Mouse (Mus musculus): ENCODE data around the gene Papss2. TPM values are rescaled to one million over a fixed set of nuclear protein-coding genes. Genes with fewer than 3 reads are reported as not detected.

Gene Papss2
- polyA plus RNA-seq, 1 experiment = 4.1 TPM

GRCm38 (mm10) chr19:32648019-32648571 lies 52.5 kb downstream of the Papss2 start:
- TF ChIP-seq CTCF (IDR thresholded peaks at IDR 0.05; ENCODE audit: low read depth, low read length) (no peak), EP300 (IDR thresholded peaks at IDR 0.05; ENCODE audit: insufficient read depth, low read depth, low read length) (no peak), POLR2A (IDR thresholded peaks at IDR 0.05; ENCODE audit: insufficient read depth, low read length) (no peak)
- Histone ChIP-seq H3K27me3 (ENCODE audit: control insufficient read depth, insufficient read depth, low read length, poor library complexity, severe bottlenecking) (no peaks in the 10 kb centered on the region), H3K9me3 (replicated peaks; ENCODE audit: control insufficient read depth, insufficient read depth, low read length, poor library complexity, severe bottlenecking) (peaks cover 12% of the 10 kb centered on the region), H3K4me3 (ENCODE audit: low read depth, low read length) (no peak overlapping the region), H3K4me1 (ENCODE audit: control insufficient read depth, insufficient read depth, low read length) (no peaks in the 10 kb centered on the region), H3K27ac (ENCODE audit: insufficient read depth, low read length) (no peak overlapping the region), H3K36me3 (ENCODE audit: control insufficient read depth, insufficient read depth, low read length, poor library complexity, severe bottlenecking) (no peaks in the 10 kb centered on the region), H3K9ac (ENCODE audit: low read depth, poor library complexity, severe bottlenecking) (no peak overlapping the region)

DNA sequence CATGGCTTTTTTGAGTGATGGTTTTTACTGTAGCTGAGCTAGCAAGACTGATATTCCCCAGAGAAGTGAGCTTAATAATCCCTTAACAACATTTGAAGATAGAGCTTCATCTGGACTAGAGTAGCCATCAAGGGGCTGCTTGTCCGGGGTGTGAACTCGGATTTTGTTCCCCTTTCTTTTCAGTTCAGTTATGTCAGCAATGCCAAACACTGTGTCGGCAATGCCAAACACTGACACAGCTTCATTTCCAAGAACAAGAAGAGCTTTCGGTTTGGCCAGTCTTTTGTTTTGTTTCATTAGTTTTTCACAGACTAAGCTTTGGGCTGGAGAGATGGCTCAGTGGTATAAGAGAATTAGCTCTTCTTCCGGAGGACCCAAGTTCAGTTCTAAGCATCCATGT lies 55.5 kb downstream of the Papss2 start:
- H3K9me3 ChIP-seq (replicated peaks; ENCODE audit: control insufficient read depth, insufficient read depth, low read length, poor library complexity, severe bottlenecking) = peaks cover 2% of the 10 kb centered on the region
- H3K4me1 ChIP-seq (ENCODE audit: control insufficient read depth, insufficient read depth, low read length) = no peaks in the 10 kb centered on the region
- no peak overlapping the region for H3K9ac ChIP-seq (ENCODE audit: low read depth, poor library complexity, severe bottlenecking)
- no peak overlapping the region for H3K27ac ChIP-seq (ENCODE audit: insufficient read depth, low read length)
- H3K4me3 ChIP-seq (ENCODE audit: low read depth, low read length) = no peak overlapping the region
- no peaks in the 10 kb centered on the region for H3K36me3 ChIP-seq (ENCODE audit: control insufficient read depth, insufficient read depth, low read length, poor library complexity, severe bottlenecking)
- no peaks in the 10 kb centered on the region for H3K27me3 ChIP-seq (ENCODE audit: control insufficient read depth, insufficient read depth, low read length, poor library complexity, severe bottlenecking)
- no peak for TF ChIP-seq EP300 (IDR thresholded peaks at IDR 0.05; ENCODE audit: insufficient read depth, low read depth, low read length)
- TF ChIP-seq POLR2A (IDR thresholded peaks at IDR 0.05; ENCODE audit: insufficient read depth, low read length) = no peak
- TF ChIP-seq CTCF (IDR thresholded peaks at IDR 0.05; ENCODE audit: low read depth, low read length) = no peak

DNA sequence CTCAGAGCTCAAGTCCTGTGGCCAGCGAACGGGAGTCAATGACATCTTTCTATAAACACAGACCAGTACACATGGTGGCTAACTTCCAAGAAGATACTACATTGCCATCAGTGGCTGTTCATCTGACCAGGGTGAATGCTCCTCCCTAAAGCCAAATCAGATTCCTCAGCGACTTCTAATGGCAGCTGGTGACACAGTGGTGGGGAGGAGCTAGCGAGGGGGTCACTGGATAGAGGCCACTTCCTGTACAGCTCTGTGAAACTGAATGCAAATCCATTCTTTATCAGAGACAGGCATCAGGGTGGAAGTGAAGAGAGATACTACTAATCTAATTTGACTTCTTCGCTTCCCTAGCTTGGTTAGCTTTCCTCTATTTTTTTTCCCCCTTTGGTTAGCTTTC lies 57.5 kb downstream of the Papss2 start:
- no peak for TF ChIP-seq POLR2A (IDR thresholded peaks at IDR 0.05; ENCODE audit: insufficient read depth, low read length)
- TF ChIP-seq EP300 (IDR thresholded peaks at IDR 0.05; ENCODE audit: insufficient read depth, low read depth, low read length) = no peak
- no peak for TF ChIP-seq CTCF (IDR thresholded peaks at IDR 0.05; ENCODE audit: low read depth, low read length)

DNA sequence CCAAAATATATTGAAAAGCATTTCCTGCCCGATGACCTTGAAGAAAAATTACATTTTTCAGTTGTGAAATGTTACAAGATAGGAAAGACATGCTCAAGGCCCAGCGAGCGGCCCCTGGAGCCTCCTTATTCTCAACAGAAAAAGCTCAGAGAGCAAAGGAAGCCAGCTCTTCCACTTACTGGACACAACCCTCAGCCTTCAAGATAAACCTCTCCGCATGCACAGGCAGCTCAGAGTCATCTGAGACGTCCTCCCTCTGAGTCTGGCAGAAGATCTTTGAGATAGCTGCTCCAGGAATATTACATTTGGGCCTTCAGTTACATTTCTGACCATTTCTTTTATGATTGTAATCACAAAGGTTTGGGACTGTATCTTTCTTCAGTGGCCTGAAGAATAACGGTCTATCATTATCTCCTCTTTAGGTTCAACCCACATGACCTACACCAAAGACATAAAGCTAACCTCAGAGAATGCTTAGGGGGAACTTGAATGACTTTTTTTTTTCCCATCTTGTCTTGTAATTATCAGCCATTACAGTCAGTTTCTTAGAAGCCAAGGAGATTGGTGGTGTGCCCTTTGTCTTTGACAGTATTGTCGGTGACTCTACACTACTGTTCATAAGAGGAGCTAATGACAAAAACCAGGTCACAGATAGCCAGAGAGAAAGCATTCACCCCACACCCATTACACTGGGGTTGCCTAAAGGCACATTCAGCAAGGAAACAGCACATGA lies 58.2 kb downstream of the Papss2 start:
- Histone ChIP-seq H3K27ac (ENCODE audit: insufficient read depth, low read length) (no peak overlapping the region), H3K4me1 (ENCODE audit: control insufficient read depth, insufficient read depth, low read length) (no peaks in the 10 kb centered on the region), H3K36me3 (ENCODE audit: control insufficient read depth, insufficient read depth, low read length, poor library complexity, severe bottlenecking) (no peaks in the 10 kb centered on the region), H3K27me3 (ENCODE audit: control insufficient read depth, insufficient read depth, low read length, poor library complexity, severe bottlenecking) (no peaks in the 10 kb centered on the region), H3K4me3 (ENCODE audit: low read depth, low read length) (no peak overlapping the region), H3K9ac (ENCODE audit: low read depth, poor library complexity, severe bottlenecking) (no peak overlapping the region), H3K9me3 (replicated peaks; ENCODE audit: control insufficient read depth, insufficient read depth, low read length, poor library complexity, severe bottlenecking) (no peaks in the 10 kb centered on the region; the same call in 1 of the 2 replicates)
- TF ChIP-seq EP300 (IDR thresholded peaks at IDR 0.05; ENCODE audit: insufficient read depth, low read depth, low read length) (no peak), CTCF (IDR thresholded peaks at IDR 0.05; ENCODE audit: low read depth, low read length) (no peak), POLR2A (IDR thresholded peaks at IDR 0.05; ENCODE audit: insufficient read depth, low read length) (no peak)

More for the DNA sequence above, 57.5 kb downstream of the Papss2 start:
- Histone ChIP-seq H3K9ac (ENCODE audit: low read depth, poor library complexity, severe bottlenecking) (no peak overlapping the region), H3K27me3 (ENCODE audit: control insufficient read depth, insufficient read depth, low read length, poor library complexity, severe bottlenecking) (no peaks in the 10 kb centered on the region), H3K27ac (ENCODE audit: insufficient read depth, low read length) (no peak overlapping the region), H3K4me1 (ENCODE audit: control insufficient read depth, insufficient read depth, low read length) (no peaks in the 10 kb centered on the region), H3K36me3 (ENCODE audit: control insufficient read depth, insufficient read depth, low read length, poor library complexity, severe bottlenecking) (no peaks in the 10 kb centered on the region), H3K9me3 (replicated peaks; ENCODE audit: control insufficient read depth, insufficient read depth, low read length, poor library complexity, severe bottlenecking) (no peaks in the 10 kb centered on the region; the same call in 1 of the 2 replicates), H3K4me3 (ENCODE audit: low read depth, low read length) (no peak overlapping the region)

DNA sequence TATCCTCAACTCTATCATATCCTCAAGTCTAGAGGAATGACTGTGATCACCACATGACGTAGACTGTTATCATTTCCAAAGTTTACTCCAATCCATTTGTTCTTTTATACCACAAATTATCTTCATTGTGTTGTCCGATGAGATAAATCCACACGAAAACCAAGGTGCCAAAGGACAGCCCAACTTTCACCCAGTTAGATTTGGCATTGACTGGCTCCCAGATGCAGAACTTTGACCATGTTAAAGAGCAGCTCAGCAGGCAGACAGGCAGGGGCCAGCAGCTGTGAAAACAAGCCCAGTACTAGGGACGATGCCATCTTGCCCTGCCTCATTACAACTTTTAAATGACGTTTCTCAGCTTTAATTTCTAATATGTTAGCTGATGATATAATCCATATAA lies 63.8 kb downstream of the Papss2 start:
- Histone ChIP-seq H3K27me3 (ENCODE audit: control insufficient read depth, insufficient read depth, low read length, poor library complexity, severe bottlenecking) (no peaks in the 10 kb centered on the region), H3K9me3 (replicated peaks; ENCODE audit: control insufficient read depth, insufficient read depth, low read length, poor library complexity, severe bottlenecking) (no peaks in the 10 kb centered on the region), H3K27ac (ENCODE audit: insufficient read depth, low read length) (no peak overlapping the region), H3K4me3 (ENCODE audit: low read depth, low read length) (no peak overlapping the region), H3K9ac (ENCODE audit: low read depth, poor library complexity, severe bottlenecking) (no peak overlapping the region), H3K36me3 (ENCODE audit: control insufficient read depth, insufficient read depth, low read length, poor library complexity, severe bottlenecking) (no peaks in the 10 kb centered on the region), H3K4me1 (ENCODE audit: control insufficient read depth, insufficient read depth, low read length) (no peaks in the 10 kb centered on the region)
- TF ChIP-seq CTCF (IDR thresholded peaks at IDR 0.05; ENCODE audit: low read depth, low read length) = no peak
- TF ChIP-seq POLR2A (IDR thresholded peaks at IDR 0.05; ENCODE audit: insufficient read depth, low read length) = no peak
- TF ChIP-seq EP300 (IDR thresholded peaks at IDR 0.05; ENCODE audit: insufficient read depth, low read depth, low read length) = no peak

DNA sequence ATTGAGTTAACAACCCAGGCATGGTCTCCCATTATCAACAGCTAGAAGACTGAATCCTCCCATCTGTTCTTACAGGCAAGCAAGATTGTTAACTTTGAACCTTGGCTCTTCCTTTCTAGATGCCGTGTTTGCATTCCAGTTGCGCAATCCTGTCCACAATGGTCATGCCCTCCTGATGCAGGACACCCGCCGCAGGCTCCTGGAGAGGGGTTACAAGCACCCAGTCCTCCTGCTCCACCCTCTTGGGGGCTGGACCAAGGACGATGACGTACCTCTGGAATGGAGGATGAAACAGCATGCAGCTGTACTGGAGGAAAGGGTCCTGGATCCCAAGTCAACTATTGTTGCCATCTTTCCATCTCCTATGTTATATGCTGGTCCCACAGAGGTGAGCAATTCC lies 67.3 kb downstream of the Papss2 start:
- no peak overlapping the region for H3K9ac ChIP-seq (ENCODE audit: low read depth, poor library complexity, severe bottlenecking)
- no peak overlapping the region for H3K27ac ChIP-seq (ENCODE audit: insufficient read depth, low read length)
- no peaks in the 10 kb centered on the region for H3K9me3 ChIP-seq (replicated peaks; ENCODE audit: control insufficient read depth, insufficient read depth, low read length, poor library complexity, severe bottlenecking)
- TF ChIP-seq POLR2A (IDR thresholded peaks at IDR 0.05; ENCODE audit: insufficient read depth, low read length) (no peak), EP300 (IDR thresholded peaks at IDR 0.05; ENCODE audit: insufficient read depth, low read depth, low read length) (no peak), CTCF (IDR thresholded peaks at IDR 0.05; ENCODE audit: low read depth, low read length) (no peak)
- H3K36me3 ChIP-seq (ENCODE audit: control insufficient read depth, insufficient read depth, low read length, poor library complexity, severe bottlenecking) = no peaks in the 10 kb centered on the region
- H3K27me3 ChIP-seq (ENCODE audit: control insufficient read depth, insufficient read depth, low read length, poor library complexity, severe bottlenecking) = no peaks in the 10 kb centered on the region
- H3K4me3 ChIP-seq (ENCODE audit: low read depth, low read length) = no peak overlapping the region
- no peaks in the 10 kb centered on the region for H3K4me1 ChIP-seq (ENCODE audit: control insufficient read depth, insufficient read depth, low read length)

Measured in ES-Bruce4 (cell line).